Comparison of ENCODE assay signal across 9 mouse cellular contexts in genomic region chr9:119035836-119036235, GRCm38 (mm10). TPM values are rescaled to one million over a fixed set of nuclear protein-coding genes. Genes with fewer than 3 reads are reported as not detected.
A peak's percentile ranks its signal among the peaks of the same experiment; 100 is the strongest.
DNase-seq lines count a peak whose midpoint lies in the region; ATAC-seq and TF ChIP-seq lines count a peak whose summit lies in the region.
"Had no signal": no experiment of that assay in that cellular context is flagged by ENCODE, and none has a peak within 500 bp of the region (broad histone marks: within the 10 kb centered on the region; RNA-seq: fewer than 3 reads in every experiment).

No protein-coding gene starts in this region.

- H3K27me3 ChIP-seq in neural tube, embryonic 13.5 days: no peaks in the 10 kb centered on the region
- H3K27me3 ChIP-seq in neural tube, embryonic 15.5 days (replicated peaks): no peaks in the 10 kb centered on the region
- H3K27me3 ChIP-seq: liver, embryonic 13.5 days had no signal

- no peak overlapping the region for H3K9ac ChIP-seq in neural tube, embryonic 13.5 days
- H3K9ac ChIP-seq in neural tube, embryonic 15.5 days (replicated peaks): no peak overlapping the region
- H3K9ac ChIP-seq: liver, embryonic 13.5 days had no signal

- peaks cover 16% of the 10 kb centered on the region; the same call in 1 of the 2 replicates for H3K36me3 ChIP-seq in neural tube, embryonic 13.5 days
- peaks cover 7% of the 10 kb centered on the region; the same call in 1 of the 2 replicates for H3K36me3 ChIP-seq in neural tube, embryonic 15.5 days

- DNase-seq in heart, postnatal 10 days: peak; percentile 86
- no peak for DNase-seq in layer of hippocampus, adult 11-12 months (ENCODE audit: low spot score)
- DNase-seq in retina, embryonic 14.5 days (ENCODE audit: low spot score): no peak
- DNase-seq: liver, embryonic 13.5 days had no signal

- intact Hi-C loops in heart, postnatal 10 days (cut with DNase I): loop anchor here (2.0 kb wide), 1 partner anchor 31 kb away; no protein-coding TSS in a partner anchor

- H3K9me3 ChIP-seq in neural tube, embryonic 13.5 days: no peaks in the 10 kb centered on the region
- H3K9me3 ChIP-seq in neural tube, embryonic 15.5 days (replicated peaks): no peaks in the 10 kb centered on the region
- H3K9me3 ChIP-seq: liver, embryonic 13.5 days had no signal

- H3K4me2 ChIP-seq in neural tube, embryonic 13.5 days: no peak overlapping the region
- H3K4me2 ChIP-seq in neural tube, embryonic 15.5 days: no peak overlapping the region
- H3K4me2 ChIP-seq: liver, embryonic 13.5 days had no signal

- TF ChIP-seq POLR2A in cortical plate, adult 2 months (IDR thresholded peaks at IDR 0.05; ENCODE audit: extremely low read depth, insufficient read depth, low read length): no peak

- no peak for ATAC-seq in neural tube, embryonic 13.5 days (ENCODE audit: low read depth)
- no peak for ATAC-seq in neural tube, embryonic 15.5 days (ENCODE audit: low FRiP score)
- ATAC-seq in megakaryocyte, adult 5-6 weeks (ENCODE audit: poor library complexity, severe bottlenecking): peak; percentile 86
- ATAC-seq in megakaryocyte-erythroid progenitor cell, adult 5-6 weeks (replicated peaks; ENCODE audit: low FRiP score, low TSS enrichment, poor library complexity, severe bottlenecking): no peak

- H3K27ac ChIP-seq in neural tube, embryonic 13.5 days (replicated peaks): peak overlapping the region; percentile 82; the same call in 1 of the 2 replicates
- H3K27ac ChIP-seq in neural tube, embryonic 15.5 days (replicated peaks): no peak overlapping the region; the same call in 1 of the 2 replicates
- H3K27ac ChIP-seq in cortical plate, adult 2 months (ENCODE audit: insufficient read depth, low read length): peak overlapping the region; percentile 6; the same call in 1 of the 2 replicates
- H3K27ac ChIP-seq: liver, embryonic 13.5 days had no signal

- no peak for TF ChIP-seq CTCF in cortical plate, adult 2 months (IDR thresholded peaks at IDR 0.05; ENCODE audit: extremely low read depth, insufficient read depth, low read length)

- 75% methylated on average over 7 of the region's 7 CpGs for WGBS in neural tube, embryonic 13.5 days
- 75% methylated on average over 7 of the region's 7 CpGs for WGBS in neural tube, embryonic 15.5 days

- H3K4me3 ChIP-seq in neural tube, embryonic 13.5 days: no peak overlapping the region
- H3K4me3 ChIP-seq in neural tube, embryonic 15.5 days (replicated peaks): no peak overlapping the region
- H3K4me3 ChIP-seq in cortical plate, adult 2 months (ENCODE audit: insufficient read depth, low read length): no peak overlapping the region
- H3K4me3 ChIP-seq: liver, embryonic 13.5 days had no signal

- H3K4me1 ChIP-seq in neural tube, embryonic 13.5 days (replicated peaks): peaks cover 72% of the 10 kb centered on the region
- peaks cover 64% of the 10 kb centered on the region for H3K4me1 ChIP-seq in neural tube, embryonic 15.5 days
- peaks cover 12% of the 10 kb centered on the region for H3K4me1 ChIP-seq in cortical plate, adult 2 months (ENCODE audit: control insufficient read depth, insufficient read depth, low read length)

RNA-seq across cellular contexts. Expression of gene Vill, which starts 16.7 kb away (rescaled TPM):
- 6.8 and 6.9 TPM in 2 replicates for polyA plus RNA-seq in neural tube, embryonic 13.5 days (2015; fragmentation: Nextera tagmentation; extraction: Ambion mirVana)
- 5.3 and 7.3 TPM in 2 replicates for polyA plus RNA-seq in neural tube, embryonic 15.5 days (2015; fragmentation: Nextera tagmentation; extraction: Ambion mirVana)
- polyA plus RNA-seq in cortical plate, adult 2 months (2012; rRNA removed): 15.1 and 19.4 TPM in 2 replicates
- total RNA-seq in heart, postnatal 10 days (2021): 1 to 10 TPM; 1.5 to 3.7 TPM
- 17.0 and 22.8 TPM in 2 replicates for total RNA-seq in megakaryocyte, adult 5-6 weeks (2015)
- 69.9 and 92.7 TPM in 2 replicates for total RNA-seq in megakaryocyte, adult 5-6 weeks (2017)
- total RNA-seq in megakaryocyte-erythroid progenitor cell, adult 5-6 weeks (2014; fragmentation: Nextera tagmentation): 7.2 TPM in 1 of 2 replicates, not detected in the other
- 8.7 and 11.9 TPM in 2 replicates for total RNA-seq in megakaryocyte-erythroid progenitor cell, adult 5-6 weeks (2017)

RNA-seq across cellular contexts. Expression of gene Plcd1, which starts 57.5 kb away (rescaled TPM):
- 25.0 and 25.6 TPM in 2 replicates for polyA plus RNA-seq in neural tube, embryonic 13.5 days (2015; fragmentation: Nextera tagmentation; extraction: Ambion mirVana)
- 16.6 and 24.3 TPM in 2 replicates for polyA plus RNA-seq in neural tube, embryonic 15.5 days (2015; fragmentation: Nextera tagmentation; extraction: Ambion mirVana)
- 21.7 and 24.2 TPM in 2 replicates for polyA plus RNA-seq in cortical plate, adult 2 months (2012; rRNA removed)
- 10 to 100 TPM; 16.5 to 18.7 TPM for total RNA-seq in heart, postnatal 10 days (2021)
- 0.16 and 0.87 TPM in 2 replicates for total RNA-seq in megakaryocyte, adult 5-6 weeks (2015)
- total RNA-seq in megakaryocyte, adult 5-6 weeks (2017): 0.26 and 0.53 TPM in 2 replicates
- not detected in 2 replicates for total RNA-seq in megakaryocyte-erythroid progenitor cell, adult 5-6 weeks (2014; fragmentation: Nextera tagmentation)
- not detected in 2 replicates for total RNA-seq in megakaryocyte-erythroid progenitor cell, adult 5-6 weeks (2017)

Comparison
In these comparisons a context has a peak if more than half of its experiments do, and no peak if none do; other contexts are left out.
1. DNase-seq: peak in heart, postnatal 10 days (2 of 2); none in layer of hippocampus, adult 11-12 months (single experiment) and retina, embryonic 14.5 days (single experiment).
2. RNA of gene Plcd1, which starts 57.5 kb away (total RNA-seq): 16.5 to 18.7 TPM in heart, postnatal 10 days; 0.16 to 0.87 TPM in megakaryocyte, adult 5-6 weeks and not detected in megakaryocyte-erythroid progenitor cell, adult 5-6 weeks; every median in the first group is over 4 times any median in the second.